Mouse (Mus musculus) megakaryocyte progenitor cell, adult 5-6 weeks (primary cell): ENCODE data around the gene Arid3c. TPM values are rescaled to one million over a fixed set of nuclear protein-coding genes. Genes with fewer than 3 reads are reported as not detected.

Experiments used
- ATAC-seq: replicated peaks from 2 replicates; pipeline ENCODE4 v1.8.0; 2016; ENCODE audit warnings: mild to moderate bottlenecking, moderate TSS enrichment, inconsistent platforms; ENCODE audit not compliant: poor library complexity
- total RNA-seq, 2 experiments: library from RNA; stranded (forward) in 1 of 2; stranded (reverse) in 1 of 2; fragments of 157-497, 149-512 nt in 1 of 2; fragments of 200-1000 nt in 1 of 2; gene quantifications; 2 replicates each; pipeline versions ENCODE4 v1.2.3 to v1.2.4; 2015 to 2017

Arid3c gene
- total RNA-seq, 2 experiments from 2014 or later, result not detected

DNA sequence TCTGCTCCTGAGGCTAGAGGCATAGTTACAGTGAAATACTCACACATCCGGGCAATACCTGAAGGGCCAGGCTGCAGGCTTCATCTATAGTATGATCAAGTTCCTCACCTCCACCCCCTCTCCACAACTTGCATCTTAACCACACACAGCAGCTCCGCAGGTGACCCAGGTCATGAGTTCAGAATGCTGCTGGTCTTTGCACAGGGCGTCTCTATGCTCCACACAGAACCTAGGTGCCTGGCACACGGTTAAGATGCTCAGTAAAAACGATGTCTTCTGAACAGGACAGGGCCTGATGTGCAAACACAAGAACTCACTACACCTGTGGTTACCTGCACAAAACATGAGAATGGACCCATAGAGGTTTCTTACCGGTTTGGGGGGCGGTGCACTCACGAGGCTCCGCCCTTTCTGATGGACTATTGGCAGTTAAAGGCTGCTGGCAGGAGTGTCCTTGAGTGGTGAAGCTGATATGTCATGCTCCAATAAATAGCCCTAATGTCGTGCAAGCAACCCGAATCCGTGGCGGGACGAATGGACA lies 23.9 kb upstream of the Arid3c start, which contains the start of gene Galt:
Galt (plus strand) TSS at position 432 of the 541 bp plus-strand sequence.
- ATAC-seq, result peak; percentile 45

GRCm38 (mm10) chr4:41745021-41745420 lies 14.1 kb upstream of the Arid3c start:
- ATAC-seq, result no peak

- no peak for ATAC-seq
These were observed 13.2 kb upstream of the Arid3c start for GRCm38 (mm10) chr4:41744131-41744530.

DNA sequence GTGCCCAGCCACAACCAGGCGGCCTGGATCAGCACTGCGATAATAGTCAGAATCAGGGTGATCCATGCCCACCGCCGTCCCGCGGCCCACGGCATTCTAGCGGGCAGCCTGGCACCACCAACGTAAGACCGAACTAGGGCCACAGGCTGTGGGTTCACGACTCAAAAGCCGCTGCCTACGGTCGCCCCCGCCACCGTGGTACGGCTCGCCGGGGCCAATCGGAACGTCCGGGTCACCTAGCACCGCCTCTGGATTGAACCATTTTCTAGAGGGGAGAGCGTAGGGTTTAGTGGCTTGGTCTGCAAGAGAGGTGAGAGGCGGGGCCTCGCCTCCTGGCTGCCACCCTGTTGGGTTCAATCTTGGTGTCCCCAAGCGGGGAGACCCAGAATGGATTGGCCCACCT lies 10.2 kb upstream of the Arid3c start:
- ATAC-seq, result peak; percentile 86

DNA sequence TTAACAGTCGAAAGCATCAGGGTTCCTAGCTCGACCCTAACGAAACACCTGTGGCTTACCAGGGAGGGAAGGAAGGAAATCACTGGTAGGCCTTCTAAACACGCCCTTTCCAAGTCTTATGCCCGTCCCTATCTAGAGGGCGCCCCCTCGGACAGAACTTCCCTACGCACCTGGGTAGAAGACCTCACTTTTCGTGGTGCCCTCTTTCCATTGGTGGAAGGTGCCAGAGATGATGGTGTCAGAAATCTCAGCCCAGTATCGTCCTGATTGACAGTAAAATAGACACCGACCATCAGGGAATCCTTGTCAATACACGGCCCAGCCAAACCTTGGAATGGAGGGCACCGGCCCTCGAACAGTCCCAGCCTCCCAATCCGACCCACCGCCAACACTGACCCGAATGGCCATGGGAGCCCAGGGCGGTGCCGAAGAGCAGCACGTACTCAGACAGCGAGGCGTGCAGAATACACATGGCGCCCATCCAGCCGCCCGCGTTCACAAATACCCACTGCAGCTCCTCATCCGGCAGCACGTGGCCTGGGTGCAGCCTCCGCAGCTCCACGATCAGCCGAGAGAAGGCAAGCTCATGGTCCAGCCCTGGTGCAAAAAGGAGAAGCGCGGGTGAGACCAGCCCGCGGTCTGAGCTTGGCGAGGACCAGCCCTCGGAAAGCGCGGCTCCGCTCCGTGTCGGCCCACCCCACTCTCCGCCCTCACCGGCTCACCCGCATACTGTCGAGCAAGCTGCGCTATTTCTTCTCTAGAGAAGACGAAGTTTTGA lies 9.6 kb upstream of the Arid3c start:
- peak; percentile 62 for ATAC-seq

DNA sequence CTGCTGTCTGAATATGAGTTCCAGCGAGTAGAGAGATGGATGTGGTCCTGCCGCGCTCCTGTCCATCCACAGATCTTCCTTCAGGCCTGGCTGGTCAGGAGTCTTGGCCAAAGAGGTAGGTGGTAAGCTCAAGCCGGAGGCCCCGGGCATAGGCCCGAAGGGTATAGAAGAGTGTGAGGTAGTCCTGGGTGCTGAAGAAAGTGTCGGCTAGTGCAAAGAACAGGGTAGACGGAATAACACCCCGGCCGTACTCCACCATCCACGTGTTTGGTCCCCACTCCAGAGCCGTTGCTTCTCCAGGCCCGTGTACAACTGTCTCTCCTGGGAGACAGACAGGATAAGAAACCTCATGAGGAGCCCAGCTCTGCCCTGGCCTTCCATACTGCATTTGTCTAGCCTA lies 8.3 kb upstream of the Arid3c start:
- ATAC-seq, result no peak

DNA sequence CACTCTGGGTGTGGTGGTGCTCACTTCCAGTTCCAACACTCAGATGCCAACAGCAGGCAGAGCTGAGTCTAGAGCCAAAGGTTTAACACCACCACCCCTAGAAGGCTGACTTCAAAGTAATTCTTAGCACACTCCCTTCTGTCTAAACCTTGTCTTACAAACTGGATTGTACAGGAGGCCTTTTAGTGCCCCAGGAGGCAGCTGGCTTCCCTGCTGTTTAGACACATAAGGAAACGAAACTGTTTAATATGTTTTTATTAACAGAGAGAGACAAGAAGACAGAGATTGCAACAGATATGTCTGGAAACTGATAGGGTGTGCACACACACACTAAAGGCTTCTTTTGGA lies 7.3 kb upstream of the Arid3c start:
- no peak for ATAC-seq

DNA sequence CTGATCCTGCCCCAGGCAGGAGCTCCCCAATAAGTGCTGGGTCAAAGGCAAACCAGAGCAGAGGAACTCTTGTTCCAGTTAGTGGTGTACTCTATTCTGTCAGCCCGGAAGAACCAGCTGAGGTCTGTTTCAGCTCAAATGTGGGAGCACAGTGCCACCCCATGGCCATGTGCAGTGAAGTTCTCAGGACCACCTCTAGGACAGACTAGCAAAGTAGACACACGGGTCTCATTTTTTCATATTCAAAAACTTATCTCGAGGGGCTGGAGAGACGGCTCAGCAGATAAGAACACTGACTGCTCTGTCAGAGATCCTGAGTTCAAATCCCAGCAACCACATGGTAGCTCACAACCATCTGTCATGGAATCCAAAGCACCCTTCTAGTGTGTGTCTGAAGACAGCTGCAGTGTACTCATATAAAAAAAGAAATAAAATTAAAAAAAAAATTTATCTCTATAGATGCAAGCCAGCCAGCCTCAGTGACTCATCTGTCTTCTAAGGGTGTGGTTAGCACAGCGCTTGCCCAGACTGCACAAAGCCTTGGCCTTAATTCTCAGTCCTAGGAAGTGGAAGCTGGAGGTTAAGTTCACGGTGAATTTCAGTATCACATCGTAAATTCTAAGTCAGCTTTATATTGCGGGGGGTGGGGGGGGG lies 6.8 kb upstream of the Arid3c start:
- peak; percentile 59 for ATAC-seq

GRCm38 (mm10) chr4:41726826-41727621 lies 3.9 kb downstream of the Arid3c start:
- ATAC-seq, result no peak

DNA sequence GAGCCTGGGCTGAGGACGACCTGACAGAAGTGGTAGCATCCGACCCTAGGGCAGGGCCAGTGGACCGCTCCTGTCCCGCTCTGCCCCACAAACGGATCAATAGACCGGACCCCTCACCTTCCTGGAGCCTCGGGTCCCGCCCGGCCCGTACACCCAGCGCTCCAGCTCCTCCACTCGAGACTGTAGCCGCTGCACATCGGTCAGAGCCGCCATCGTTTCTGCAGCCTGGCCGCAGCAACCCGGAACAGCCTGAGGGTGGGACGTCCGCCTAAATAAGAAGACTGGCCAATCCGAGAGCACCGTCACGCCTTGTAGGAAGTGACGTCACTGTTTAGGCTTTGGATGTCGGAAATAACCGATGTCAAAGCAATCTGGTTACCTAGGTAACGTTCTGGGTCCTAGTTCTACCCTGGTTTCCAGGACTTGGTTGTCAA lies 8.0 kb downstream of the Arid3c start, which contains the start of gene Dctn3:
Dctn3 (minus strand) TSS at position 253 of the 434 bp plus-strand sequence.
- peak; percentile 98 for ATAC-seq

- ATAC-seq, result no peak
These were observed 14.1 kb downstream of the Arid3c start for GRCm38 (mm10) chr4:41716834-41717233.

GRCm38 (mm10) chr4:41715596-41715995 lies 15.3 kb downstream of the Arid3c start:
- ATAC-seq, result peak; percentile 51

DNA sequence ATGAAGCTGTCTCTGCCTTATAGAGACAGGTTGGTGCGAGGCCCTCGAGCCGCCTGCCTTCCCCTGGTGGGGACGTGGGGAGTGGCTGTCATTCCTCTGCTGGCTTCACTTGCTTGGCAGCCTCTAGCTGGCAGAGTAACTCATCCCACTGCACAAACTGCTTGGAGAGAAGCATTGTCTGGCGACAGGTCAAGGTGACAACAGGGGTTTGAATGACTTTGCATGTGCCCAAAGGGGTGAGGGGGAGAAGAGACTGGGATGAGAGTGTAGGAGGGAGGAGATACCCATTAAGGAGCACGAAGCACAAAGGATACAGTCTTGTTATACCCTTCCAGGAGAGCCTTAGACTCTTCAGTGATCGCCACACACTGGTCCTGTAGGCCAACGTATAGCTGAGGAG lies 15.9 kb downstream of the Arid3c start:
- no peak for ATAC-seq

GRCm38 (mm10) chr4:41714276-41714675 lies 16.7 kb downstream of the Arid3c start:
- ATAC-seq, result peak; percentile 63

DNA sequence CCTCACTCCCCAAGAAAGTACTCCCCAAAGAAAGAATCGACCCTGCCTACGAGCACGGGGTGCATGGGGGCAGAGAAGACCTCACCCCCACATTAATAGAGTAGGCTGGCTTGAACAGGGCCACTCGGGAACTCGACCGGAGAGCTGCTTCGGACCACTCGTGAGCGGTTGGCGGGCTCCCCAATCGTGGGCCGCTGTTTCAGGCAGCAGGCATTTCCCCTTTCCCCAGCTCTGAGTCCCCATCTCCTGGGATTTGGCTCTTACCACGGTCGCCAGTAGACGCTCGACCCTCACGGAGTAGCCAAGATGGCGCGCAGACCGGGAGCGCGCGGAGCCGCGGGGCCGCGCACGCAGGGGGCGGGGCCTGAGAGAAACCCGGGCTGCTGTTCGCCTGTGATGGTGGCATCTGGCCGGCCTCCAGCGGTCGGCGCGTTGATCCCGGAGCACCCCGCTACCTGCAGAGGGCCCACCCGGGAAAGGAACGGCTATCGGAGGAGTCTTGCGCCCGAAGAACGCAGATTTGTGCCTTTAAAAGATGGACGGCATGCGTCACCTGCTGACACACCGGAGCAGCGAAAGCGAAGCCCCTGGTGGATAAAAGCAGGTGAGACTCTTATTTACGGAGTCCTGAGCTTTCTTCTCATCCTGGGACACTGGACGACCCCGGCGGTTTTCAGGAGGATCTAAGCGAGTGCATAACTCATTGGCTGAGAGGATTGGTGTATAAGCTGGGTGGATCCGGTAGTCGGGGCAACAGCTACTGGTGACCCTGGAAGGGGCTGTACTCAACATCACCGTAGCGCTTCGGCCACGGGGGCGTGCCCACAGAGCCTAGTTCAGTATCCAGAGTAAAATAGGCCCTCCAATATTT lies 17.5 kb downstream of the Arid3c start, which contains the start of gene Rpp25l:
Rpp25l (minus strand) TSS at position 338 of the 871 bp plus-strand sequence.
- peak; percentile 72 for ATAC-seq

- ATAC-seq, result no peak
These were observed 18.3 kb downstream of the Arid3c start for GRCm38 (mm10) chr4:41712421-41713196.

DNA sequence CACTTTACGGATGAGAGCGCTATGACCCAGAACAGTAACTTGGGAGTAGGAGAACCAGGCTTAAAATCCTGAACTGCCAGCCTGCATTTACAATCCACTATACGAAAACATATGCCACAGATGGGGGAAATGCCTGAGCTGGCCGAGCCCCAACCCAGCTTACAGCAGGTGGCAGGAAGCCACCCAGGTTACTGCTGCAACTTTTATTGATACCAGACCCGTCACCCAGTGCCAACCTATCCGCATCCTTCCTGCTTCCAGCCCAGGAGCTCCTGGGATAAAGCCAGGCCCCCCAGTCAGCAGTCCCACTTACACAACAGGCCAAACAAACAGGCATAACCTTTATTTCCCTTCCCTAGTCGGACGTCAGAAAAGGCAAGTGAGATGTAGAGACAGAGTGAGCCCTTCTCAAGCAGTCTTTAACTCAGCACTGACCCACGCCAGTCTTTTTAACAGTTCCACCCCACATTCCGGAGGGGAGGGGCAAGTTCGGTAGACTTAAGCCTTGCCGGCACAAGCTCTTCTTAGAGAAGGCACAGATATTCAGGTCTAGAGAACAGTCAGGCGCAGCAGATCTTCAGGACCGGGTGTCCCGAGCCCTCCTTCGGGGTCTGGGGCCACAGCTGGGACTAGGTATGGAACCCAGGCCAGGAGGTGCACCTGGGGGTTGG lies 19.1 kb downstream of the Arid3c start:
- no peak for ATAC-seq

DNA sequence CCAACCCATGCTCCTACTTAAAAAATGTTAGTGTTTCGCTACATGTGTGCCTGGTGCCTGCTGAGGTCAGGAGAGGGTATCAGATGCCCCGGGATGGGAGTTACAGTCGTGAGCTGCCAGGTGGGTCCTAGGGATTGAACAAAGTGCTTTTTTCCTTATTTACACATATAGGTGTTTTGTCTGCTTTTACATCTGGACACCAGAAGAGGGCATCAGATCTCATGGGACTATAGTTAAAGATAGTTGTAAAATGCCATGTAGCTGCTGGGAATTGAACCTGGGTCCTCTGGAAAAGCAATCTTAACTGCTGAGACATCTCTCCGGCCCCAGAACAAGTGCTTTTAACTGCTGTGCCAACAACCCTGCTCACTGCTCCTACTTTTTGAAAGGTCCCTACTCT lies 20.7 kb downstream of the Arid3c start:
- ATAC-seq, result no peak
